Mouse (Mus musculus) cortical plate, adult 2 months (tissue): ENCODE measurements around the gene Nenf.

Source experiments
- CTCF ChIP-seq: fragments of 200-500 bp; IDR thresholded peaks from 2 replicates; pipeline ENCODE4 v1.5.1; 2011; ENCODE audit warnings: mild to moderate bottlenecking, control low read depth, low read length; ENCODE audit not compliant: insufficient read depth; ENCODE audit errors: extremely low read depth
- POLR2A ChIP-seq: fragments of 200-500 bp; IDR thresholded peaks from 2 replicates; pipeline ENCODE4 v1.6.1; 2011; ENCODE audit warnings: mild to moderate bottlenecking, low read length, control low read depth; ENCODE audit not compliant: insufficient read depth; ENCODE audit errors: extremely low read depth

DNA sequence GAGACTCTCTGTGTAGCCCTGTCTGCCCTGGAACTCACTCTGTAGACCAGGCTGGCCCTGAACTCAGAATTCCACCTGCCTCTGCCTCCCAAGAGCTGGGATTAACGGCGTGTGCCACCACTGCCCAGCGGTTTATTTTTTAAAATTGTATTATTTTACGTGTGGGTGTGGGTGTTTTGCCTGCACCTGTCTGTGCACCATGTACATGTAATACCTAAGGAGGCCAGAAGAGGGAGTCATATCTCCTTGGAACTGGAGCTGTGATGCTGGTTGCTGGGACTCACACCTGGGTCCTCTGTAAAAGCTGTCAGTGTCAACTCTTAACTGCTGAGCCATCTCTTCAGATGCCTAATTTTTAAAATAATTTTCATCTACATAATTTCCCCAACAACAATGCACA is 46.5 kb upstream of the Nenf start:
- TF ChIP-seq CTCF (peak; percentile 27; the same call in 1 of the 2 replicates), POLR2A (no peak)
